In genomic region chr5:141055596-141056343, GRCm38 (mm10) we compare ENCODE assay signal across 19 mouse cellular contexts. TPM values are rescaled to one million over a fixed set of nuclear protein-coding genes. Genes with fewer than 3 reads are reported as not detected.
DNase-seq lines count a peak whose midpoint lies in the region; ATAC-seq lines count a peak whose summit lies in the region.
"Had no signal": no experiment of that assay in that cellular context is flagged by ENCODE, and none has a peak within 500 bp of the region (broad histone marks: within the 10 kb centered on the region; RNA-seq: fewer than 3 reads in every experiment).

No protein-coding gene starts in this region.

- no peak overlapping the region for H3K9ac ChIP-seq in neural tube, embryonic 15.5 days (replicated peaks)
- H3K9ac ChIP-seq: liver, embryonic 12.5 days; neural tube, embryonic 13.5 days had no signal

- no peaks in the 10 kb centered on the region for H3K4me1 ChIP-seq in embryonic facial prominence, embryonic 10.5 days
- H3K4me1 ChIP-seq in neural tube, embryonic 15.5 days: no peaks in the 10 kb centered on the region
- H3K4me1 ChIP-seq: liver, embryonic 12.5 days; neural tube, embryonic 13.5 days had no signal

- H3K4me3 ChIP-seq in embryonic facial prominence, embryonic 10.5 days: no peak overlapping the region
- no peak overlapping the region for H3K4me3 ChIP-seq in neural tube, embryonic 15.5 days (replicated peaks)
- H3K4me3 ChIP-seq: liver, embryonic 12.5 days; neural tube, embryonic 13.5 days had no signal

- peaks cover 5% of the 10 kb centered on the region; the same call in 1 of the 2 replicates for H3K9me3 ChIP-seq in embryonic facial prominence, embryonic 10.5 days
- H3K9me3 ChIP-seq in neural tube, embryonic 15.5 days (replicated peaks): 0 out of 2 replicates have a peak, but pooled peaks cover 5% of the 10 kb centered on the region

- ATAC-seq in monocyte, adult 5-6 weeks (replicated peaks; ENCODE audit: insufficient number of reproducible peaks, low FRiP score, low TSS enrichment, poor library complexity, severe bottlenecking): peak; percentile 88
- no peak for ATAC-seq in neural tube, embryonic 15.5 days (ENCODE audit: low FRiP score)
- ATAC-seq: hindbrain, embryonic 16.5 days; liver, embryonic 12.5 days; midbrain, embryonic 16.5 days had no signal

- no peaks in the 10 kb centered on the region for H3K36me3 ChIP-seq in embryonic facial prominence, embryonic 10.5 days (replicated peaks)
- H3K36me3 ChIP-seq in neural tube, embryonic 15.5 days: no peaks in the 10 kb centered on the region
- H3K36me3 ChIP-seq: liver, embryonic 12.5 days; neural tube, embryonic 13.5 days had no signal

- no peak overlapping the region for H3K4me2 ChIP-seq in neural tube, embryonic 15.5 days
- H3K4me2 ChIP-seq: liver, embryonic 12.5 days; neural tube, embryonic 13.5 days had no signal

- no peak overlapping the region for H3K27ac ChIP-seq in embryonic facial prominence, embryonic 10.5 days (replicated peaks)
- no peak overlapping the region for H3K27ac ChIP-seq in neural tube, embryonic 15.5 days (replicated peaks)
- H3K27ac ChIP-seq: liver, embryonic 12.5 days; neural tube, embryonic 13.5 days; stomach, postnatal 0 days had no signal

- no peaks in the 10 kb centered on the region for H3K27me3 ChIP-seq in embryonic facial prominence, embryonic 10.5 days (replicated peaks; ENCODE audit: low read depth, poor library complexity, severe bottlenecking)
- H3K27me3 ChIP-seq in neural tube, embryonic 15.5 days (replicated peaks): no peaks in the 10 kb centered on the region
- H3K27me3 ChIP-seq: liver, embryonic 12.5 days; neural tube, embryonic 13.5 days had no signal

- WGBS in embryonic facial prominence, embryonic 10.5 days: 77% methylated on average over 10 of the region's 10 CpGs
- 74% methylated on average over 10 of the region's 10 CpGs for WGBS in neural tube, embryonic 15.5 days

- DNase-seq in 416B (ENCODE audit: low read depth) (peak; percentile 87), A20 (ENCODE audit: low read depth, low spot score) (peak; percentile 88)
- peak; percentile 13 for DNase-seq in embryonic facial prominence, embryonic 10.5 days (ENCODE audit: low spot score)
- no peak for DNase-seq in retina, embryonic 14.5 days (ENCODE audit: low spot score)
- no peak for DNase-seq in gastrocnemius, postnatal 4 days (ENCODE audit: low spot score in 2 of 2)
- no peak for DNase-seq in urinary bladder, postnatal 14 days (ENCODE audit: low spot score)
- DNase-seq: adrenal gland, postnatal 14 days; kidney, adult 2 months; kidney, postnatal 36 days; layer of hippocampus, postnatal 36 days; right cerebral cortex, adult 18-20 months; thymus, postnatal 25 days had no signal

RNA-seq across cellular contexts. Expression of gene Card11, which starts 55.4 kb away (rescaled TPM):
- polyA plus RNA-seq in embryonic facial prominence, embryonic 10.5 days (2016; fragmentation: Nextera tagmentation; extraction: Ambion mirVana): 0.04 and 0.09 TPM in 2 replicates
- total RNA-seq in monocyte, adult 5-6 weeks (2017): 11.4 to 48.3 TPM (median 21.1 TPM) in 3 replicates
- 0.26 and 0.84 TPM in 2 replicates for polyA plus RNA-seq in neural tube, embryonic 15.5 days (2015; fragmentation: Nextera tagmentation; extraction: Ambion mirVana)
- under 1 TPM; 0.20 to 0.26 TPM for total RNA-seq in gastrocnemius, postnatal 4 days (2021)
- polyA plus RNA-seq: midbrain, embryonic 16.5 days had no signal

Comparison
In these comparisons a context has a peak if more than half of its experiments do, and no peak if none do; other contexts are left out.
1. DNase-seq: peak in 416B (single experiment), A20 (single experiment) and embryonic facial prominence, embryonic 10.5 days (single experiment); none in retina, embryonic 14.5 days (single experiment), gastrocnemius, postnatal 4 days (0 of 2) and urinary bladder, postnatal 14 days (single experiment).